ENCODE assay signal across 8 mouse cellular contexts in genomic region chr13:64152671-64153082, GRCm38 (mm10). TPM values are rescaled to one million over a fixed set of nuclear protein-coding genes. Genes with fewer than 3 reads are reported as not detected.
DNase-seq lines count a peak whose midpoint lies in the region; ATAC-seq and TF ChIP-seq lines count a peak whose summit lies in the region.

No protein-coding gene starts in this region.

- H3K4me1 ChIP-seq in heart, embryonic 13.5 days, result peaks cover 53% of the 10 kb centered on the region
- peaks cover 65% of the 10 kb centered on the region for H3K4me1 ChIP-seq in E14TG2a.4 (replicated peaks; ENCODE audit: low read depth, low read length)
- H3K4me1 ChIP-seq in erythroblast, embryonic 14.5 days (ENCODE audit: control insufficient read depth), result peaks cover 53% of the 10 kb centered on the region
- no peaks in the 10 kb centered on the region; the same call in 1 of the 2 replicates for H3K4me1 ChIP-seq in intestine, postnatal 0 days (replicated peaks; ENCODE audit: control insufficient read depth, insufficient read depth, low read length)
- peaks cover 4% of the 10 kb centered on the region; the same call in 1 of the 2 replicates for H3K4me1 ChIP-seq in midbrain, embryonic 14.5 days (ENCODE audit: control insufficient read depth, insufficient read depth, low read length)

- H3K27ac ChIP-seq in heart, embryonic 13.5 days (replicated peaks), result peak overlapping the region; percentile 96
- H3K27ac ChIP-seq in intestine, postnatal 0 days (ENCODE audit: low read depth, low read length), result peak overlapping the region; percentile 91
- H3K27ac ChIP-seq in midbrain, embryonic 14.5 days (replicated peaks; ENCODE audit: low read depth, low read length), result peak overlapping the region; percentile 61

- H3K9ac ChIP-seq in heart, embryonic 13.5 days, result peak overlapping the region; percentile 91
- H3K9ac ChIP-seq in intestine, postnatal 0 days (ENCODE audit: low read depth, low read length), result peak overlapping the region; percentile 65
- peak overlapping the region; percentile 55 for H3K9ac ChIP-seq in midbrain, embryonic 14.5 days (replicated peaks; ENCODE audit: low read length)

- no peaks in the 10 kb centered on the region for H3K36me3 ChIP-seq in heart, embryonic 13.5 days
- H3K36me3 ChIP-seq in E14TG2a.4 (ENCODE audit: insufficient read depth, low read length), result peaks cover 14% of the 10 kb centered on the region
- H3K36me3 ChIP-seq in erythroblast, embryonic 14.5 days (ENCODE audit: control insufficient read depth), result peaks cover 38% of the 10 kb centered on the region
- no peaks in the 10 kb centered on the region for H3K36me3 ChIP-seq in intestine, postnatal 0 days (ENCODE audit: control insufficient read depth, insufficient read depth)
- H3K36me3 ChIP-seq in midbrain, embryonic 14.5 days (ENCODE audit: control insufficient read depth, insufficient read depth, low read length), result no peaks in the 10 kb centered on the region

- peak overlapping the region; percentile 95 for H3K4me2 ChIP-seq in heart, embryonic 13.5 days
- peak overlapping the region; percentile 98 for H3K4me2 ChIP-seq in intestine, postnatal 0 days (replicated peaks; ENCODE audit: low read depth)
- H3K4me2 ChIP-seq in midbrain, embryonic 14.5 days (ENCODE audit: low read length), result peak overlapping the region; percentile 93

- ATAC-seq in heart, embryonic 13.5 days (ENCODE audit: extremely low read depth, insufficient number of reproducible peaks, low FRiP score, low TSS enrichment), result peak; percentile 5; the same call in 1 of the 2 replicates
- peak; percentile 24 for ATAC-seq in intestine, postnatal 0 days
- peak; percentile 64 for ATAC-seq in midbrain, embryonic 14.5 days (ENCODE audit: low FRiP score, low TSS enrichment)

- TF ChIP-seq CTCF in E14TG2a.4 (conservative IDR thresholded peaks at IDR 0.05; ENCODE audit: low read length), result no peak
- peak; percentile 32 for TF ChIP-seq CTCF in intestine, postnatal 0 days (IDR thresholded peaks at IDR 0.05; ENCODE audit: low read depth)

- no peaks in the 10 kb centered on the region for H3K27me3 ChIP-seq in heart, embryonic 13.5 days (replicated peaks)
- H3K27me3 ChIP-seq in E14TG2a.4 (ENCODE audit: insufficient read depth, low read length), result no peaks in the 10 kb centered on the region
- H3K27me3 ChIP-seq in erythroblast, embryonic 14.5 days (ENCODE audit: control insufficient read depth), result peaks cover 29% of the 10 kb centered on the region
- no peaks in the 10 kb centered on the region for H3K27me3 ChIP-seq in intestine, postnatal 0 days (replicated peaks; ENCODE audit: control insufficient read depth, insufficient read depth, low read length)
- no peaks in the 10 kb centered on the region for H3K27me3 ChIP-seq in midbrain, embryonic 14.5 days (ENCODE audit: control insufficient read depth, insufficient read depth, low read length)

- no peaks in the 10 kb centered on the region for H3K9me3 ChIP-seq in heart, embryonic 13.5 days
- H3K9me3 ChIP-seq in E14TG2a.4 (ENCODE audit: low read length), result no peaks in the 10 kb centered on the region
- no peaks in the 10 kb centered on the region for H3K9me3 ChIP-seq in erythroblast, embryonic 14.5 days (ENCODE audit: control insufficient read depth, low read length)
- no peaks in the 10 kb centered on the region for H3K9me3 ChIP-seq in intestine, postnatal 0 days (ENCODE audit: control insufficient read depth)
- H3K9me3 ChIP-seq in midbrain, embryonic 14.5 days (ENCODE audit: control insufficient read depth, low read length), result no peaks in the 10 kb centered on the region

- DNase-seq in heart, adult 18-20 months, result no peak
- DNase-seq in midbrain, embryonic 14.5 days, result peak; percentile 62
- no peak for DNase-seq in urinary bladder, postnatal 4 days (ENCODE audit: low spot score in 2 of 2)
- DNase-seq in spleen, adult 18-20 months, result no peak

- peak overlapping the region; percentile 94 for H3K4me3 ChIP-seq in heart, embryonic 13.5 days
- H3K4me3 ChIP-seq in E14TG2a.4 (replicated peaks; ENCODE audit: low read length), result peak overlapping the region; percentile 99
- peak overlapping the region; percentile 100 for H3K4me3 ChIP-seq in erythroblast, embryonic 14.5 days (replicated peaks)
- peak overlapping the region; percentile 94 for H3K4me3 ChIP-seq in intestine, postnatal 0 days (ENCODE audit: low read depth, low read length)
- peak overlapping the region; percentile 82 for H3K4me3 ChIP-seq in midbrain, embryonic 14.5 days (replicated peaks; ENCODE audit: low read depth, low read length)

- 0% methylated on average over 61 of the region's 61 CpGs for WGBS in heart, embryonic 13.5 days
- WGBS in intestine, postnatal 0 days, result 0% methylated on average over 61 of the region's 61 CpGs
- WGBS in midbrain, embryonic 14.5 days, result under 1% methylated on average over 61 of the region's 61 CpGs

RNA-seq across cellular contexts. Expression of gene Zfp367, which starts 0.3 kb away (rescaled TPM):
- polyA plus RNA-seq in heart, embryonic 13.5 days (2015; fragmentation: Nextera tagmentation; extraction: Ambion mirVana), result 20.9 and 21.9 TPM in 2 replicates
- total RNA-seq in heart, adult 18-20 months (2021), result 10 to 100 TPM; 20.8 to 21.2 TPM
- 1.6 and 2.3 TPM in 2 replicates for polyA plus RNA-seq in erythroblast, embryonic 14.5 days (2012)
- 8.9 and 9.5 TPM in 2 replicates for polyA plus RNA-seq in intestine, postnatal 0 days (2015; fragmentation: Nextera tagmentation; extraction: Ambion mirVana)
- 4.2 and 7.2 TPM in 2 replicates for polyA plus RNA-seq in midbrain, embryonic 14.5 days (2014; fragmentation: Nextera tagmentation; extraction: Ambion mirVana)

RNA-seq across cellular contexts. Expression of gene Habp4, which starts 8.9 kb away (rescaled TPM):
- polyA plus RNA-seq in heart, embryonic 13.5 days (2015; fragmentation: Nextera tagmentation; extraction: Ambion mirVana), result 50.1 and 53.9 TPM in 2 replicates
- total RNA-seq in heart, adult 18-20 months (2021), result 10 to 100 TPM; 47.8 to 49.4 TPM
- polyA plus RNA-seq in erythroblast, embryonic 14.5 days (2012), result 1.4 and 1.5 TPM in 2 replicates
- polyA plus RNA-seq in intestine, postnatal 0 days (2015; fragmentation: Nextera tagmentation; extraction: Ambion mirVana), result 11.8 and 12.7 TPM in 2 replicates
- 34.7 and 36.5 TPM in 2 replicates for polyA plus RNA-seq in midbrain, embryonic 14.5 days (2014; fragmentation: Nextera tagmentation; extraction: Ambion mirVana)

RNA-seq across cellular contexts. Expression of gene Slc35d2, which starts 23.5 kb away (rescaled TPM):
- polyA plus RNA-seq in heart, embryonic 13.5 days (2015; fragmentation: Nextera tagmentation; extraction: Ambion mirVana), result 4.5 and 5.5 TPM in 2 replicates
- 1 to 10 TPM in 1 of 2 experiments, under 1 TPM in 1; 0.89 to 1.5 TPM for total RNA-seq in heart, adult 18-20 months (2021)
- 0.18 and 0.41 TPM in 2 replicates for polyA plus RNA-seq in erythroblast, embryonic 14.5 days (2012)
- 11.9 and 12.6 TPM in 2 replicates for polyA plus RNA-seq in intestine, postnatal 0 days (2015; fragmentation: Nextera tagmentation; extraction: Ambion mirVana)
- polyA plus RNA-seq in midbrain, embryonic 14.5 days (2014; fragmentation: Nextera tagmentation; extraction: Ambion mirVana), result 1.4 and 1.8 TPM in 2 replicates

Comparison
In these comparisons a context has a peak if more than half of its experiments do, and no peak if none do; other contexts are left out.
1. ATAC-seq: peak in every context shown above with its lines; median percentile 64 in midbrain, embryonic 14.5 days; 24 in intestine, postnatal 0 days; 5 in heart, embryonic 13.5 days.